Mouse (Mus musculus) ovary, adult 18-20 months (tissue): Measurements from ENCODE around the gene Rpgrip1l.

Source experiments
- DNase-seq: peaks from one replicate; pipeline ENCODE4 v3.0.0; 2022; ENCODE audit warnings: low spot score, mixed read lengths

Gene Rpgrip1l

DNA sequence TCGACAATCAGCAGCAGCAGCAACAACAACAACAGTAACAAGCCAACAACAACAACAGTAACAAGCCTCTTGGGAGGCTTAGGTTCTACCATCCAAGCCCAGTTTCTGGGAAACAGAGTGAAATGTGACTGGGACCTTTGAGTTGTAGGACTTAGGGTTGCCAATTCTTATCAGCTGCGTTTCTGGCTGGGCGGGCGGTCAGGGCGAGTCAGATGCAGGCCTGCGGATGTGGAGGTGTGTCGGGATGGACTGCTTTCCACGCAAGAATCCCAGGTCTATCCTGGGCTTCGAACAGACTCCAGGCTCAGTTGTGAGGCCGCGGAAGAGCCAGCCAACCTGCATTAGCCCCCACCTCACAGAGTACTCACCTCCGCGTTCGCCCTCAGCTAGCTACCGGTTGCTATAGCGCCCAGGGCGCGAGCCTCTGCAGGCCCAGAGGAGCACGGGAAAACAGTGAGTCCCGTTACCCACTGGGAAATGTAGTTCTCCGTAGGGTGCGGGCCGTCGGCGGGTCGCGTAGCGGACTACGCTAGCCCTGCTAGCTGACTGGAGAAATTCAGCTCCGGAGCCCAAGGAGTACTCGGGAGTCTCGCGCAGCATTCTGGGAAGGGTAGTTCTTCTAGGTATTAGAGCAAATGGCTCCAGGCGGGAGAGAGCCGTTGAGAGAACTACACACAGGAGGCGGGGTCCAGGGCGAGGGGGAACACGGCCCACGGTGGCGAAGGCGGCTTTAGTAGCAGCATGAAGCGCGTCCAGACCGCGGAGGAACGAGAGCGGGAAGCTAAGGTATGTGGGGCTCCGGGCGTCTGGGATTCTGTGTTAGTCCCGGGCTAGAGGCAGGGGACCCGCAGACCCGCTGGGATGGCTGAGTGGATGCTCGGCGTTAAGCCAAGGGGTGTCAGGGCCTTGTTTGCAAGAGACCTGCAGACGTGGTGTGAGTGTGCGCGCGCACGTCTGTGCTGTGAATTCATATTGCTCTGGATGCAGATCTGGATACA is at the start of gene Rpgrip1l, which contains the start of gene Fto:
TSS of gene Rpgrip1l (minus strand) at position 428 of the 998 bp plus-strand sequence.
TSS of gene Fto (plus strand) at position 691 of the 998 bp plus-strand sequence.
- DNase-seq = peak; percentile 97

GRCm38 (mm10) chr8:91360644-91361357 is 47.7 kb upstream of the Rpgrip1l start:
- DNase-seq = no peak

DNA sequence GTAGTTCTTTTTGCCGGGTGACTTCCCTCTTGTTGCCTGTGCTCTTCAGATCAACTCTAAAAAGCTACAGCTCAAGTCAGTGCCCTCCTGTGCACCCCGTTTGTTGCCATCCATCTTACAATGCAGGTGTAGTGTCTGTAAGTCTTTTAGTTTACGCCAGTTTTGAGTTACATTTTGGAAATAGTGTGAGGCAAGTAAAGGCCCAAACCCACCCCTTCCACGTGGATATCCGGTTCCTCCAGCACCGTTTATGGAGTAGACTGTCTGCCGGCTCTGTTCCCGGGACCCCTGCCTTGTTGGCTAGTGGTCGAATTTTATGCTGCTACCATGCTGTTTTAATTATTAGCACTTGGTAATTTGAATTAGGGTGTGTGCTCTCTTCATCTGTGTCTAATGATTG is 46.4 kb upstream of the Rpgrip1l start:
- no peak for DNase-seq

- DNase-seq = no peak
Measured at GRCm38 (mm10) chr8:91358016-91358415, 45.0 kb upstream of the Rpgrip1l start.

DNA sequence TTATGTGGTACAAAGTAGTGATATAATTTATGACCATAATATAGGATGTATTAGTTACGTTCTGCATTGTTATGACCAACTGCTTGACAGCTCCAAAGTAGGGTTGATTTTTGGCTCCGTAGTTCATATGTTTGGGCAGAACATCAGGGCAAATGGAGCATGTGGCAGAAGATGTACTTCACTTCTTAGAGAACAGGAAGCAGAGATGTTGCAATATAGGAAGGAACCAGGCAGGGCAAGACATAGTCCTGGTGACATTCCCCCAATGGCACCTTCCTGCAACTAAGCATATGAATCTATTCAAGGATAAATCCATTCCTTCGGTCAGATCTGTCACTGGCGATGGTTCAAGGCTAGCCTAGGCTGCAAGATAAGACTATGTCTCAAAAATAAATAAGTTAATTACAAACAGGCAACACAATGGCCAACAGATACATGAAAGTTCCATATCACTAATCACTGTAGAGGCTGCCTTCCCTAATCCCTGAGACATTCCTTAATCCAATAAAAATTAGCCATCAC is 44.5 kb upstream of the Rpgrip1l start:
- no peak for DNase-seq

DNA sequence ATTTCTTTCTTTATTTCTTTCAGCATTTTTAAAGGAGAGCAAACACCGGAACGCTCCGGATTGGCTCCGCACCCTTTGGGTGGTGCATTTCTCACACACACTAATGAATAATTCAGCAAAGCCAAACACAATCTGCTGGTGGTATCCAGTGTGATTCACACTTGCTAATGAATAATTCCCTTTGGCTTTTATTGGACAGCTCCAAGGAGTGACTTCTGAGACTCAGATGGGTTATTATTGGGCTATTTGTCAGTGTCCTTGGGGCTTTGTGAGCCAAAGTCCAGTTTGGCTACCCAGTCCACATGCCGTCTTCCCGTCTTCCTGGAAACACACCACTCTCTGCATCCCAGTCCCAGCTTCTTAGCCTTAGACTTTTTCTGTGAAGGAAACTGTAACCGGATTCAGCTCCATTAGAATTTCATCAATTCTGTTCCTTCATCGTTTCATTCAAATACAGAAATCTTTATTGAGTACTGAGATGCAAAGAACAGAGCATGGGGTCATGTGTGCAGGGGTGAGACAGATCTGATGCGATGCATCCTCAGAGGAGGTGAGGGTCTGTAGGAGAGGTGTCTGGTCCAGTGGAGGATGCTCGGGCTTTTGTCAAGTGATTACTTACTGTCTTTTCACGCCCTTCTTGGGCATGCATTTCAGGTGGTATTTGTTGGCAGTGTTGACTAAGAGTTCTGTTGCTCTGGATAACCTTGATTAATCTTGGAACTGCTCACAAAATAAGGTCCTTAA is 43.1 kb upstream of the Rpgrip1l start:
- DNase-seq = no peak

GRCm38 (mm10) chr8:91355301-91355905 is 42.3 kb upstream of the Rpgrip1l start:
- DNase-seq = no peak

DNA sequence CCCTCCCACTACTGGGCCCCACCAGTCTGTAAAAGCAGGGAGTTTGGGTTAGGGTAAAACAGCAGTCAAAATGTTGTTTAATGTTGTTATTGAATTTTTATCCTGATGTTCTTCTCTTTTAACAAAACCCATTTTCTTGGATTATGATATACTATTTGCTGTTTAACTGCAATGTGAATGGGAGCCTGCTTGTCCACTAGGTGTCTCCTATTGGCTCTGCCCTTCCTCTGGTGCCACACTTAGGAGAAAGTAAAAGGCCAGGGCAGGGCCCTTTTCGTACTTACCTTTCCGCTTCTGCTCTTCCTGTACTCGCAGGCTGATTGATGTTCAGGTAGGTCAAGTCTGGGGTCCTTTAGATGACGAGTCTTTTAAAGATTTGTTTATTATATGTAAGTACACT is 40.8 kb upstream of the Rpgrip1l start:
- DNase-seq = no peak

GRCm38 (mm10) chr8:91353062-91353461 is 40.0 kb upstream of the Rpgrip1l start:
- no peak for DNase-seq

DNA sequence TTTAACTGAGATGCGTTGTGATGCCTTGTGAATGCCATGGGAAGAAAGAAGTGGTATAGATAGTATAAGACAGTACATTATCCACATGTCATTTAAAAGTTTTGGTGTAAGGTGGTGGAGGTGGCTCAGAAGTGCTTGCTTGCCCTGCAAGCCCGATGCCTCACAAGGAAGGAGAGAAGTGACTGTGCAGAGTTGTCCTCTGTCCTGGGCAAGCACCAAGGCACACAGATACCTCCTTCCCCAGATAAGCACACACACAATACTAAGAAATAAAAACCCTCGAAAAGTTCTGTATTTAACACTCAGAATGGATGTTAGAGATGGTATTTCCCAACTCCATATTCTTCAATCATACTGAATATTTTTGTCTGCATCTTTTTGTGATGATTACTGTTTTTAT is 39.5 kb upstream of the Rpgrip1l start:
- no peak for DNase-seq

GRCm38 (mm10) chr8:91350628-91351027 is 37.6 kb upstream of the Rpgrip1l start:
- DNase-seq = no peak

GRCm38 (mm10) chr8:91349816-91350215 is 36.8 kb upstream of the Rpgrip1l start:
- no peak for DNase-seq

DNA sequence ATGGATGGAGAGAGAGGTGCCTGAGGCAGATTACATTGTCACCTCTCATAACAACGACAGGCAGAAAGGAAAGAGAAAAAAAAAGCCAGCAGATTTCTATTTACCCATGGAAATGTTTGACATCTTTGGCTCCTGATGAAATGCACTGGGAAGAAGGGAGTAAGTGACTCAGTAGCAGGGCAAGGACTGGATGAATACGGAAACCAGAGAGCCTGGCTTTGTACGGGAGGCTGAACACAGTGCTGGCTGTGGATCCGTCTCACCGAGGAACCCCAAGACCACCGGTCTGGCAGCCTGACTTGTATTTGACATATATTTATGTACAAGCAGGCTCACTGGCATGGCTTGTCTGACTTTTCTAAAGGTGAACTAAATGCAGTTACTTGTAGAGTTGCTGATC is 34.5 kb upstream of the Rpgrip1l start:
- DNase-seq = no peak

- no peak for DNase-seq
Measured at GRCm38 (mm10) chr8:91347146-91347545, 34.1 kb upstream of the Rpgrip1l start.

DNA sequence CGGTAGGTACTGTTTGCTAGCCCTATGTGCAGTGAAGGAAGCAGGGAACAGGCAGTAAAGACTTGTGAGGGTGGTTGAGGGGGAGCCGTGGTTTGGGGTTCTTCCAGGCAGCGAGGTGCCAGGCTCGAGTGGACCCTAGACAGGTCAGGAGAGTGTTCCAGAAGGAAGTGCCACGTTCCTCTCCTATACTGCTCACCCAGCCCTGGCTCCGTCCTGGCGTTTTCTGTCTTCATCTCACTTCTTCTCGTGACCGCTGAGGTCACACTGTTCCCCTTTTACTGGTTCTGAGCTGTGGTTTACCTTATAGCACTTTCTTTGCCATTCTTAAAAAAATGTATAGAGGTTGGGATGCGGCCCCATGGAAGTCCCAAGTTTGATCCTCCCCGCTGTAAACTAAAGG is 31.6 kb upstream of the Rpgrip1l start:
- no peak for DNase-seq

GRCm38 (mm10) chr8:91342798-91343197 is 29.7 kb upstream of the Rpgrip1l start:
- DNase-seq = no peak

GRCm38 (mm10) chr8:91342196-91342595 is 29.1 kb upstream of the Rpgrip1l start:
- no peak for DNase-seq

DNA sequence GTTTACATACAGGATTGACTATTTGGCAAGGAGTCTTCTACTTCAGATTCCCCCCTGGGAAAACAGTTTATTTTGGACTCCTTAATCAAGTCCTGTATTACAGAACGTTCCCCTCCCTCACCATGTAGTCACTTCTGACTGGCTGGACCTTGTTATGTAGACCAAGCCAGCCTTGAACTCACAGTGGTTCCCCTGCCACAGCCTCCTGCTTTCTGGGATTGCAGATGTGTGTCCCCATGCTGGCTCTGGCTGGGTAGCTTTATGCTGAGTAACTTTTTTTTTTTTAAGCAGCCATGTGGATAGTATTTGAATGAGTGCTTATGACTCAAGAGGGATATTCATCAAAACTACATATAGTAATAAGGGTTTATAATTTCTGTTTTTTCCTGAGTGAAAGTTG is 27.7 kb upstream of the Rpgrip1l start:
- no peak for DNase-seq

GRCm38 (mm10) chr8:91339651-91340050 is 26.6 kb upstream of the Rpgrip1l start:
- no peak for DNase-seq

- DNase-seq = no peak
Measured at GRCm38 (mm10) chr8:91338389-91339154, 25.5 kb upstream of the Rpgrip1l start.

- no peak for DNase-seq
Measured at GRCm38 (mm10) chr8:91329461-91329850, 16.4 kb upstream of the Rpgrip1l start.
